Mouse (Mus musculus) thymus, postnatal 25 days (tissue): ENCODE measurements around the gene Adgrl3.

Experiments used
- DNase-seq: peaks from one replicate; pipeline ENCODE4 v3.0.0; 2022

Adgrl3 gene

DNA sequence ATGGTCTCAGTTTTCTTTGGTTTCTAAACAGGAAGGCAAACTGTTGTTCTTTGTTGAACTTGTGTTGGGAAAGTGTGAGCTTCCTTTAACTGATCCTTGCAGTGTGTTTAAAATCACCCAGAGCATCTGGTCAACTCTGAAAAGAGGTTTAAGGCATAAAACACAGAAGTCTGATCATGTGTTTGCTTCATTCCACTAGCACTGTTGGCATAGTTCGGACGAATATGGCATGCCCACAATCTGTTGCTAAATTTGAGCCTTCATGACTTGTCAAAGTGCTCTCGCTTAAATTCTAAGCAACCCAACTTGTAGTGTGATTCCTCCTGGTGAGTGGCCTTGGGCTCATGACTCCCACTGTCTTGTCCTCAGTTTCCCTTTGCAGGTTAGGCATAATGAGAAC is 249.8 kb downstream of the Adgrl3 start:
- DNase-seq, result no peak

- DNase-seq, result no peak
These were observed 255.6 kb downstream of the Adgrl3 start for GRCm38 (mm10) chr5:81275346-81276047.

GRCm38 (mm10) chr5:81279246-81279645 is 259.3 kb downstream of the Adgrl3 start:
- no peak for DNase-seq

DNA sequence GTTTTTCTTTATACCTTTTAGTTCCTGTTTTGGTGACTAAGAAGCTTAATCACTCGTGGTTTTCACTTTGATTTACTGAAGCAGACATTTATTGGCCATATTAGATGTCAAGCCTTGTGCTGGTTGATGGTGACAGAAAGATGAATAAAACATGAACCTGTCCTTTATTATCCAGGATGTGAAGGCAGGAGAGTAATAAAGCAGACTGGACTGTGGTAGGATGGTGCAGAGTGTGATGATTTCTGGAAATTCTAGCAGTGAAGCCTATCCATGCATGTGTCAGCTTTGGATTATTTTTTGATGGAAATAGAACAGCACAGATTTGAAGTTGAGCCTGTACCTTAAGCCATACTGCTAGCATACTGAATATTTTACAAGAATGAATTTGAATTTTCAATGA is 265.7 kb downstream of the Adgrl3 start:
- DNase-seq, result no peak

GRCm38 (mm10) chr5:81301874-81302273 is 281.9 kb downstream of the Adgrl3 start:
- no peak for DNase-seq

DNA sequence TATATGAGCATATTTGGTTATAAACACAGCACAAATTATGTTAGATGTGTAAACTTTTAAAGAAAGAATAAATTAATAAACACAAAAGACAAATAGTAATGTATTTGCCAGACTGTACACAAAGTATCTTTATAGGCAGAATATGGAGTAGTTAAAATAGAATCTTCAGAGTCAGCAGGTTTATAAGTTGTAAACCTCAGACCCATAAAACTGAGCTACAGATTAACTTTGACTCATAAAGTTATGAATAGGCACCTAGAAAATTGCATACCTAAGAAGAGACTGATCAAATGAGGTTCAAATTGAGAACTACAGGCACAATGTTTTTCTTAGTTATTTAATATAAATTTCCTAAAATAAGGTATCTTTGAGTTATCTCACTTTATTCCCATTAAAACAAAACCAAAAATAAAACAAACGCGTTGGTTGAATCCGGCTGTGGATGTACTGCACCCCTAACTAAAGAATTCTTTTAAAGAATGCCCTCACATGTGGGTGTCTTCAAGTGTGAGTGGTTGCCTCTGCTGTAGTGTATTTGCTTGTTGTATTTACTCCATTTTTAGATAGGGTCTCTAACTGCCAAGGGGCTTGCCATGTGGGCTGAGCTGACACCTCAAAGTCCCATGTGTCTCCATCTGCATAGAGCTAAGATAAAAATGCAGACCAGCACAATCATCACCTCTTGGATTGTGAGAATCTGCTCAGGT is 297.6 kb downstream of the Adgrl3 start:
- DNase-seq, result no peak

DNA sequence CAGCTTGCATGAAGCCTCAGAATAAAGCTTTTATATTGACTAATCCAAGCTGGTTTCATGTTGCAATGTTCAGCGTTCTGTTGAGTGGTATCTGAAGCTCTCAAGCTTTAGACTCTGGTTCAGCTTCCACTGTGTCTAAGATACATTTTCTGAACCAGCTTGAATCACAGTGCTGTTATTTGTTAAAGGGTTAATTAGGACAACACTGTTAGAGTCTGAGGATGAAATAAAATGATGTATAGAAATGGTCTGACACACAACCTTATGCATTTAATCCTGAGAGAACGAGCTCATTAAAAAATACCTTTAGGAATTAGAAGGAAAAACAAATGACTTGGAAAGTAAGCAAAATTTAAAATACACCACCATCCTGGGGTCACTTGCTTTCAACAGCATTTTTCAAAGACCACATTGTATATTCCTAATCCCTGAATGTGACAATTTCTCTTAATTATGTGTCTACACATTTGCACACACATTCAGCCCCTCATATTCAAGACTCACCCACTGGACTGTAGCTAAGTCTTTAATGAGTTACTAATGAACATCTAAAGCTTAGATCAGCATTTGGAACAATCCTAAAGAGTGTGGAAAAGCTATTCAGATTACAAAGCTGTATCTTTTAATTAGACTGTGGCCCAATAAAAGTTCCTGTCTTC is 301.5 kb downstream of the Adgrl3 start:
- DNase-seq, result no peak

DNA sequence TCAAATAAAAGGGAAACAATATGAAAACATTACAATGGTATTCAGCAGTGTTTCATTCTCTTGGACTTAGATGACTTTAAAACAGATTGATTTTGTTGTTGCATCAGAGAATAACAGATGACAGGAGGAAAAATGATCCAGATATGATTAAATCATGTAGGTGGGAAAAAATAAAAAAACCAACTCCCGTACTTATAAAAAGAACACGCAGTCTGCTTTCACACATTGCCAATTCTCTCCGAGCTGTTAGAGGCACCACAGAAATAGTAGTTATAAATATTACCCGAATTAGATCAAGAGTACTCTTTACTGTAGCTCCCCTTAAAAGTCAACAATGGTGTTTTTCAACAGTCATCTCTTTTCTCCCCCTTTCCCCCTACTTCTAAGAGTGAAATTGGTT is 302.1 kb downstream of the Adgrl3 start:
- DNase-seq, result no peak

GRCm38 (mm10) chr5:81326916-81327315 is 307.0 kb downstream of the Adgrl3 start:
- no peak for DNase-seq

- no peak for DNase-seq
These were observed 307.5 kb downstream of the Adgrl3 start for GRCm38 (mm10) chr5:81327392-81327791.

DNA sequence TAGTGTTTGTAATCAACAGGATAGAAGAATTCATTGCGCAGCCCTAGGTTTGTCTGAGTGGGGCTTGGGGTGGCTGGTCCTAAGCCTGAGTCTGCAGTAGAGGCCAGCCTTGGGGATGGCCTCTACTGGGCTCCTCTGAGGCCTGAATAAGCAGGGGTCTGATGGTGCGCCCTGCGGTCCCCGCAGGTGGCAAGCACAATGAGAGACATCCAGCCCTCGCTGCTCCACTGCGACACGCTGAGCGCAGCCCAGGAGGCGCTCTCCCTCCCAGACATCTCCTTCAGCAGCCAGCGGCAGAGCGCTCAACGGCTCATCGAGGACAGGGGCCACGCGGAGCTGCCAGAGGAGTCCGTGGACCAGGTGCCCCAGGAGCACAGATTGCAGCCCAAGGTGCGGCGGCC is 309.6 kb downstream of the Adgrl3 start:
- DNase-seq, result no peak

- DNase-seq, result no peak
These were observed 324.4 kb downstream of the Adgrl3 start for GRCm38 (mm10) chr5:81344330-81344729.

DNA sequence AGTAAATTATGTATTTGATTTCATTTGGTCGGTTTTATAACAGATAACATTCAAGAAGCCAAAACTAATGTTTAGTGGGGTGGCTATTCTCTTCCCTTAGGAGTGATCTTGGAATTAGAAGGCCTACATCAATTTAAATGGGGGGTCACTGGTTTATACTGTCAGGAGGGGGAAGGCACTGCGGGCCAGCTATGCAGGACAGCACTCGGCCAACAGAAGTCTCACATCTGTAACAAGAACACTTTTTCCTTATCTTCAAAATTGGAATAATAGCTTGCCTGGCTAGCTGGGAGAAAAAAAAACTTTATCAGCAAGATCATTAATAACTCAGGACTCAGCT is 325.1 kb downstream of the Adgrl3 start:
- DNase-seq, result no peak

DNA sequence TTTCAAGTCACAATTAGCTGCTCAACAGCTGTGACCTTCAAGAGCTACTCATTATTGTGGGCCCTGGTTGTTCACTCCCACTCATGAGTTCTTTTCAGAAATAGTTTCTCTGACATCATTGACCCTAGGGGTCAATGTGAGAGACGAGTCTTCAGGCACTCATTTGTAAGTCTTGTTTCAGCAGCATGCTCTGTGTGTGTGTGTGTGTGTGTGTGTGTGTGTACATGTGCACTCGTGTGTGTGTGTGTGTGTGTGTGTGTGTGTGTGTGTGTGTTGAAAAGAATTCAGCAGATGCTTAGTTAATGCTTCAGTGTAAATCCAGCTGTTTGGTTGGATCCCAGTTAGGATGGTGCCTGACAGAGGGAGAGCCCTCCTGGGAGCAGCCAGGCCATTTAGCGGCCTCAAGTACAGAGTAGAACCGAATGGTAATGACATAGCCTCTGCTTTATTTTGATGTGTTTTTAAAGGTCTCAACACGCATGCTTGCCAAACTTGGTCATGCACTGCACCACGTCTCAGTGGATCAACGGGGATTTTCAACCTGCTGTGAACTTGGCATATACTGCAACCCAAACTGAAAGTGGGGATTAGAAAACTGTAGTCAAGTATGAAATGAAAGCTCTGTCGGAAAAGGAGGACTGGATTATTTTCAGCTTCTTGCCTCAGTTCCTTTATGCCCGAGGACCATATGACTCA is 325.6 kb downstream of the Adgrl3 start:
- DNase-seq, result no peak

DNA sequence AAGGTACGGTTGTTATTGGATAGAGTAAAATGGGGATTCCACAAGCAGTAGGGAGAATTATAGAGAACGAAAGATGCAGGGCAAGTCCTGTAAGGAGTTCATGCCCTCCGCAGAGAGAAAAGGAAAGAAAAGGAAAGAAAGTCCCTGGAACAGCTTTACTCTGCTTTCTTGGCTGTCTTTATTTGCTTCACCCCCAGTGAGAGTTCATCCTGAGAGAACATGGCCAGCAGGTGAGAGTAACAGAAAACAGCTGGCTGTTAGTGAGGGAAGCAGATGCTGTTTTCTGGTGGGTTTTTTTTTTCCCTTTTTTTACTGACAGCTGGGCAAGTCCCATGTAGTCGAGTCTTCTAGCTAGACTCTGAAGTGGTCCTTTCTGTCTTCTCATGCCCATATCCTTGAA is 327.6 kb downstream of the Adgrl3 start:
- no peak for DNase-seq

DNA sequence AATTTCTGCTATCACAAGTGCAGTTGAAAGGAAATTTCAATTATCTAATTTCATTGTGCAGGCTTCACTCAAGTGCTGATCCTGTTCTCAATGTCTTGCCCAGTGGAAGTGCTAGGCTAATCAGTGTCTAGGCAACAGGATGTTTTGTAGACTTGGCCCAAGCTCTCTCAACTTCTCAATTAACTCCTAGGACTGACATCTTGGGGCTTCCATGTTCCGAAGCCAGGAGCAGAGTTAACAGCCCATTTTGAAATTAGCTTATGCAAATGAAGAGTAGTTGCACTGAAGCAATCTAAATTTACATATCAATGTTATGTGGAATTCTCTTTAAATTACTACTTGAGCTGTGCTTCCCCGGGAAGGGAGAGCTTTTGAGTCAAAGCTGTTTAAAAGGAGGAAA is 339.6 kb downstream of the Adgrl3 start:
- no peak for DNase-seq

DNA sequence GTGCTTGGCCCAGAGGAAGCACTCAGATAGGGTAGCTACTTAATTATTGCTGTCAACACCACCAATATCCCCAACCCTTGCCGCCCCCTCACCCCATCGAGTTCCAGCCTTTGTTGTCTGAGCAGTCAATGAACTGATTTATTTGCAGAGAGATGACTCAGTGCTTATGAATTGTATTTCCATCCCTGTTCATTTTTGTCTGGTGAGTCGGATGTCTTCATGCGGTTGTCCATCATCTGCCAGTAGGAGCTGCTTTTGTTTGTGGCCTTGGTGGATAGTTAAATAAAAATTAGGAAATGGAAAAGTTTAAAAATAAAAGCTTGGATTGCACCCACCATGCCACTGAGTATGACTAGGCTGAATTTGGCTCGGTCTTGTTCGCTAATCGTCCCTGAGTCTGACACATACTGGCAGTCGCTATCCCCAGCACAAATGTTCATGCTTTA is 344.3 kb downstream of the Adgrl3 start:
- DNase-seq, result no peak

DNA sequence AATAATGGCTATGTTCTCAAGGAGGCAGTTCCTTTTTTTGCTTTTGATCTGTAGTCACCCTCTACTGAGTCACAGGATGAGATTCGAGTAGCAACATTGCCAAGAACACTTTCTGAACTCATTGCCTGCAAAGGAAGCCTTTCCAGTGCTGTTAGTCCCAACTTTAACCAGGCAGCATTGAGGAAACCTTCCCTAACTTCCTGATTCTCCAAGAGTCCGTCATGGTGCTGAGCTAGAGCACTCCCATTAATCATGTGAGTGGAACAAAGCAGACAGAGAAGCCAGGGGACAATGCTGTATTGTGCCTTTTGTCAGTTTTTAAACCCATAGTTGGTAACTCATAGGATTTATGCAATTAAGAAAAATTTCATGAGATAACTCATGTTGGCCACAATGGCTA is 345.3 kb downstream of the Adgrl3 start:
- DNase-seq, result no peak

- no peak for DNase-seq
These were observed 350.4 kb downstream of the Adgrl3 start for GRCm38 (mm10) chr5:81370126-81370850.

DNA sequence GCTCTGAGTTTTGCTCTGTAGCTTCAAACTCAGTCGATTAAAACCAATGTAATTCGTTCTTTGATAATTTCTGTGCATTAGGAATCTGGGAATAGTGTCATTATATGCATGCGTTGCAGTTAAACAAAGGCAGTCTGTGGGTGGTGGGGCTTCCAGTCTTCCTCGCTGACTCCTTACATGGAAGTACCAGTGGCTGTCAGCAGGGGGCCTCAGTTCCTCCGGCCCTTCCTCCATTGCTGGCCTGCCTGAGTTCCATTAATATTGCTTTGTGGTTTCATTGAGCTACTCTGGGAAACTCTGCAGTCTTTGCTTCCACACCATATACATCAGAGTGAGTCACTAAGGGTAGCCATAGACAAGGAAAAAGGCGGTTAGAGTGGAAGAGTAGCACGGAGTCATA is 356.1 kb downstream of the Adgrl3 start:
- no peak for DNase-seq

GRCm38 (mm10) chr5:81405582-81406143 is 385.7 kb downstream of the Adgrl3 start:
- DNase-seq, result no peak

DNA sequence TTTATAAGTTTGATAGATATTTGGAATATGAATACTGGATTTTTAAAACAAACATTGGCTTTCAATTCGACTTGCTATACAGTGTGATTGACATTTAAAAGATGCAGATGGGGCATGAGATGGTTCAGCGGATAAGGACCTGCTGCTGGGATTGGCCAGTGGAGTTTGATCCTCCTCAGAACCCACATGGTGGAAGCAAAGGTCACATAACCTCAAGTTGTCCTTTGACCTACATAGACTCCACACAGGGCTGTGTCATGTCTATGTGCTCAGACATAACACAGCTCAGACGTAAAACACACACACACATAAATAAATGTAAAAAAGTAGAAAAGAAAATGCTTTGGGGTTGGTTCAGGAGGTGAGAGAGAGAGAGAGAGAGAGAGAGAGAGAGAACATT is 397.4 kb downstream of the Adgrl3 start:
- DNase-seq, result no peak

- no peak for DNase-seq
These were observed 407.5 kb downstream of the Adgrl3 start for GRCm38 (mm10) chr5:81427393-81427792.
